Mouse (Mus musculus): ENCODE measurements around the gene Lhx1. TPM values are rescaled to one million over a fixed set of nuclear protein-coding genes. Genes with fewer than 3 reads are reported as not detected.

Gene Lhx1
- polyA plus RNA-seq, 3 experiments from 2014 or later = not detected

- ATAC-seq = no peak
Observed at GRCm38 (mm10) chr11:84480451-84480850, 44.9 kb downstream of the Lhx1 start.

- no peak for ATAC-seq
Observed at GRCm38 (mm10) chr11:84476641-84477040, 48.7 kb downstream of the Lhx1 start.

- ATAC-seq = no peak
Observed at GRCm38 (mm10) chr11:84475991-84476390, 49.3 kb downstream of the Lhx1 start.

DNA sequence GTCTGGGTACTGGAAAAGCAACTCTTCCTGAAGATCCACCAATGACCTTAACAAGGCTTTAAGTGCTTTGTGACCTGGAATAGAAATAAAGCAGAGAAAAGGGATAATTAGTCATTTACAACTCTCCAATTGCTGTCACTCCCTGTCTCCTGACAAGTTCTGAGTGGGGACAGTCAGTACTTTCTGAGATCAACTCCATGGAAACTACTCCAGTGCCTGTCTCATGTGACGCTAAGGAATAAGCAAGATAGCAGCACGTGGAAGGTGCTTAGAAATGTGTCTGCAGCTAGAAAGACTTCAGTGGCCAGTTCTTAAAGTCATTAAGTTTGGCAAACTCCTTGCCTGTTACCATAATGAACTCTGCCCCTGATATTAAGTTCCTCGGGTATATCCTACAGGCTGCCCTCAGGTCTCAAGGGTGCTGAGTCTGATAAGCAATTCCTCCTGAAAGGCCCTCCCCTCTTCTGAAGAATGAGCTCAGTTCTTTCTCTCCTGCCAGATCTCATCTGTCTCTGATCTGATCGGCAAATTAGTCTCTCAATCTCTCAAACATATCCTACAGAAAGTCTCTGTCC is 52.2 kb downstream of the Lhx1 start:
- ATAC-seq = no peak

Other genes with a start within 250 kb of the Lhx1 start
- 10 to 100 TPM; 30.0 to 48.9 (median 32.8) TPM for gene Aatf, start 12.0 kb downstream of the Lhx1 start, polyA plus RNA-seq (2017; shearing (Covaris generic))